Comparison of ENCODE assay signal across 15 mouse cellular contexts in genomic region chr2:24311302-24312001, GRCm38 (mm10). TPM values are rescaled to one million over a fixed set of nuclear protein-coding genes. Genes with fewer than 3 reads are reported as not detected.
DNase-seq lines count a peak whose midpoint lies in the region.
"Had no signal": no experiment of that assay in that cellular context is flagged by ENCODE, and none has a peak within 500 bp of the region (broad histone marks: within the 10 kb centered on the region; RNA-seq: fewer than 3 reads in every experiment).

No protein-coding gene starts in this region.

- no peaks in the 10 kb centered on the region for H3K36me3 ChIP-seq in embryonic facial prominence, embryonic 10.5 days (replicated peaks)
- H3K36me3 ChIP-seq: forebrain, embryonic 15.5 days; G1E; limb, embryonic 12.5 days had no signal

- WGBS in embryonic facial prominence, embryonic 10.5 days = 63% methylated on average over 6 of the region's 6 CpGs

- peak; percentile 6 for DNase-seq in layer of hippocampus, adult 11-12 months (ENCODE audit: low spot score)
- no peak for DNase-seq in layer of hippocampus, postnatal 36 days
- peak; percentile 48 for DNase-seq in liver
- peak; percentile 44 to 62 for DNase-seq in lung, postnatal 4 days
- peak; percentile 5 for DNase-seq in thymus, postnatal 14 days
- no peak for DNase-seq in embryo, embryonic 11 days
- no peak for DNase-seq in gastrocnemius, adult 18-20 months (ENCODE audit: low spot score)
- DNase-seq in embryonic facial prominence, embryonic 10.5 days (ENCODE audit: low spot score) = no peak
- DNase-seq: adrenal gland, adult 2 months; cerebellum, postnatal 36 days had no signal

- H3K4me1 ChIP-seq in embryonic facial prominence, embryonic 10.5 days = no peaks in the 10 kb centered on the region
- H3K4me1 ChIP-seq: forebrain, embryonic 15.5 days had no signal

- no peak overlapping the region for H3K4me3 ChIP-seq in embryonic facial prominence, embryonic 10.5 days
- H3K4me3 ChIP-seq: forebrain, embryonic 15.5 days; limb, embryonic 12.5 days had no signal

- no peaks in the 10 kb centered on the region for H3K27me3 ChIP-seq in embryonic facial prominence, embryonic 10.5 days (replicated peaks; ENCODE audit: low read depth, poor library complexity, severe bottlenecking)
- H3K27me3 ChIP-seq: forebrain, embryonic 15.5 days; limb, embryonic 12.5 days had no signal

- H3K9me3 ChIP-seq in embryonic facial prominence, embryonic 10.5 days = no peaks in the 10 kb centered on the region
- H3K9me3 ChIP-seq: forebrain, embryonic 15.5 days; G1E; limb, embryonic 12.5 days had no signal

- H3K27ac ChIP-seq in embryonic facial prominence, embryonic 10.5 days (replicated peaks) = no peak overlapping the region
- H3K27ac ChIP-seq: forebrain, embryonic 15.5 days; limb, embryonic 12.5 days had no signal

RNA-seq across cellular contexts. Expression of gene Il1f10, which starts 20.5 kb away (rescaled TPM):
- total RNA-seq in layer of hippocampus, postnatal 36 days (2021) = not detected
- total RNA-seq in gastrocnemius, adult 18-20 months (2021) = not detected
- polyA plus RNA-seq in embryonic facial prominence, embryonic 10.5 days (2016; fragmentation: Nextera tagmentation; extraction: Ambion mirVana) = not detected in 2 replicates
- total RNA-seq: adrenal gland, adult 2 months; G1E; midbrain, postnatal 0 days had no signal
- polyA plus RNA-seq: adrenal gland, adult 2 months; forebrain, embryonic 15.5 days; G1E; intestine, postnatal 0 days; limb, embryonic 12.5 days; midbrain, postnatal 0 days had no signal

RNA-seq across cellular contexts. Expression of gene Il1rn, which starts 25.2 kb away (rescaled TPM):
- total RNA-seq in layer of hippocampus, postnatal 36 days (2021) = not detected
- not detected for total RNA-seq in gastrocnemius, adult 18-20 months (2021)
- not detected in 2 replicates for polyA plus RNA-seq in embryonic facial prominence, embryonic 10.5 days (2016; fragmentation: Nextera tagmentation; extraction: Ambion mirVana)
- polyA plus RNA-seq: G1E had no signal

RNA-seq across cellular contexts. Expression of gene Il1f5, which starts 34.7 kb away (rescaled TPM):
- not detected for total RNA-seq in layer of hippocampus, postnatal 36 days (2021)
- not detected for total RNA-seq in gastrocnemius, adult 18-20 months (2021)
- 0.09 TPM in 1 of 2 replicates, not detected in the other for polyA plus RNA-seq in embryonic facial prominence, embryonic 10.5 days (2016; fragmentation: Nextera tagmentation; extraction: Ambion mirVana)
- total RNA-seq: adrenal gland, adult 2 months had no signal
- polyA plus RNA-seq: adrenal gland, adult 2 months; forebrain, embryonic 15.5 days; G1E; intestine, postnatal 0 days; midbrain, postnatal 0 days had no signal

RNA-seq across cellular contexts. Expression of gene Psd4, which starts 55.9 kb away (rescaled TPM):
- 1 to 10 TPM in 1 of 2 experiments, under 1 TPM in 1; 0.55 to 2.0 TPM for total RNA-seq in layer of hippocampus, postnatal 36 days (2021)
- total RNA-seq in gastrocnemius, adult 18-20 months (2021) = under 1 TPM; 0.14 to 0.53 TPM
- polyA plus RNA-seq in embryonic facial prominence, embryonic 10.5 days (2016; fragmentation: Nextera tagmentation; extraction: Ambion mirVana) = 0.52 and 0.81 TPM in 2 replicates

Comparison
In these comparisons a context has a peak if more than half of its experiments do, and no peak if none do; other contexts are left out.
1. DNase-seq: peak in layer of hippocampus, adult 11-12 months (single experiment), liver (single experiment), lung, postnatal 4 days (2 of 2) and thymus, postnatal 14 days (single experiment); none in layer of hippocampus, postnatal 36 days (0 of 2), embryo, embryonic 11 days (single experiment), gastrocnemius, adult 18-20 months (single experiment) and embryonic facial prominence, embryonic 10.5 days (single experiment).